Mouse (Mus musculus) forebrain, embryonic 15.5 days (tissue): ENCODE data around the gene Pde6h. TPM values are rescaled to one million over a fixed set of nuclear protein-coding genes. Genes with fewer than 3 reads are reported as not detected.
A peak's percentile ranks its signal among the peaks of the same experiment; 100 is the strongest.

ENCODE experiments used
- ATAC-seq: fragments of 200-750 bp; cut with Nextera tagmentation; replicated peaks from 2 replicates; pipeline ENCODE4 v1.8.0; 2017; ENCODE audit warnings: mild to moderate bottlenecking, moderate TSS enrichment, moderate library complexity
- H3K27ac ChIP-seq: fragments of 300-500 bp; sonication (generic); replicated peaks from 2 replicates; pipeline ENCODE4 v1.5.1; 2015; ENCODE audit warnings: mild to moderate bottlenecking, inconsistent platforms
- H3K27me3 ChIP-seq: fragments of 300-500 bp; sonication (generic); 2 replicates; pipeline ENCODE4 v1.6.1; 2015; ENCODE audit warnings: inconsistent platforms
- H3K36me3 ChIP-seq: fragments of 300-500 bp; sonication (generic); 2 replicates; pipeline ENCODE4 v1.6.1; 2015; ENCODE audit warnings: mild to moderate bottlenecking, inconsistent platforms
- H3K4me1 ChIP-seq: fragments of 300-500 bp; sonication (generic); 2 replicates; pipeline ENCODE4 v1.6.1; 2015; ENCODE audit warnings: inconsistent platforms
- H3K4me2 ChIP-seq: fragments of 300-500 bp; sonication (generic); replicated peaks from 2 replicates; pipeline ENCODE4 v1.6.1; 2015; ENCODE audit warnings: mild to moderate bottlenecking, inconsistent platforms
- H3K4me3 ChIP-seq: fragments of 300-500 bp; sonication (generic); 2 replicates; pipeline ENCODE4 v1.5.1; 2015; ENCODE audit warnings: mild to moderate bottlenecking, inconsistent platforms
- H3K9ac ChIP-seq: fragments of 300-500 bp; sonication (generic); replicated peaks from 2 replicates; pipeline ENCODE4 v1.6.1; 2015; ENCODE audit warnings: mild to moderate bottlenecking, inconsistent platforms
- H3K9me3 ChIP-seq: fragments of 300-500 bp; sonication (generic); 2 replicates; pipeline ENCODE4 v1.6.1; 2016; ENCODE audit warnings: inconsistent platforms
- WGBS: fragments of 180-500 bp; shearing (Covaris S2); methylation state at CpG from one replicate; pipeline ENCODE4 v1.1.7; 2015; ENCODE audit warnings: mixed read lengths; 5-methylcytosine and 5-hydroxymethylcytosine counted together
- polyA plus RNA-seq: library from polyadenylated mRNA; unstranded; fragments of >200 nt; fragmentation: Nextera tagmentation; extraction: Ambion mirVana; gene quantifications from 2 replicates; pipeline ENCODE4 v1.2.1, GENCODE M21; 2015

The Pde6h gene
- polyA plus RNA-seq, 1 experiment from 2014 or later = not detected

DNA sequence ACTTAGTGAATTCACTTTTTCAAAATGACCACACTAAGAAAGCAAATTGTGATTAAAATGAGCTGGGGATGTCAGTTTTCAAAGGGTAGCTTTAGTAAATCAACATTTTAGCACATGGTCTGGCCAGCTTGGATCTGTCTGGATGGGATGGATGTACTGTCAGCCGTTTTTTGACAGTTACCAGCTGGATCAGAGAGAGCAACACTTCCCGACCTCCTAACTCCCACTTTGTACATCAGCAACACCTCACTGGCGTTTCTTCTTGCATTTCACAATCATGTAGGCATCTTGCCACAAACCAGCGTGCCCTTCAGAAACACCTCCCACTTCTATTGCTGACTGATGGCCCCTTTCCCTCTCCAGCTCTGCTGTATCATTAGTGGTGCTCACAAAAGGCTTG, 25.4 kb upstream of the Pde6h start:
- 67% methylated on average over 4 of the region's 4 CpGs for WGBS
- ATAC-seq = no peak

DNA sequence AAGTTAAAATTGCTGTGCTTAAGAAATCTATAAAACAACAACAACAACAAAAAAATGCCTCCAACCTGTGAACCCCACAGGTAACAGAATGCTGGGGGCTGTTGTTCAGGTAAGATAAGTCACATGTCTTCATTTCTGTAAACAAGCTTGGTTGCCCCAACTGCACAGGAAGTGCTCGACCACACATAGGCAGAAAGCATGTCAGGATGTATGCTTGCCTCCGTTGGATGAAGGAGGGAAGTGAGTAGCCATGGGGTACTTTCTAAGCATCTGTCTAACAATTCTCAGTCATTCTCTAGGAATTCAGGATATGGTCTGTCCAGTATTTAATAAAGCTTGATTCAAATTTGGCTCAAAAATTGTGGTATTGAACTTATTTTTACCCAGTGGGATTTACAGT, 24.7 kb upstream of the Pde6h start:
- no peak for ATAC-seq

More for the DNA sequence above, 25.4 kb upstream of the Pde6h start:
- H3K4me3 ChIP-seq = no peak overlapping the region
- H3K9ac ChIP-seq = no peak overlapping the region
- no peaks in the 10 kb centered on the region for H3K27me3 ChIP-seq
- H3K36me3 ChIP-seq = no peaks in the 10 kb centered on the region
- H3K9me3 ChIP-seq = no peaks in the 10 kb centered on the region
- H3K27ac ChIP-seq = no peak overlapping the region
- no peak overlapping the region for H3K4me2 ChIP-seq
- H3K4me1 ChIP-seq = no peaks in the 10 kb centered on the region

DNA sequence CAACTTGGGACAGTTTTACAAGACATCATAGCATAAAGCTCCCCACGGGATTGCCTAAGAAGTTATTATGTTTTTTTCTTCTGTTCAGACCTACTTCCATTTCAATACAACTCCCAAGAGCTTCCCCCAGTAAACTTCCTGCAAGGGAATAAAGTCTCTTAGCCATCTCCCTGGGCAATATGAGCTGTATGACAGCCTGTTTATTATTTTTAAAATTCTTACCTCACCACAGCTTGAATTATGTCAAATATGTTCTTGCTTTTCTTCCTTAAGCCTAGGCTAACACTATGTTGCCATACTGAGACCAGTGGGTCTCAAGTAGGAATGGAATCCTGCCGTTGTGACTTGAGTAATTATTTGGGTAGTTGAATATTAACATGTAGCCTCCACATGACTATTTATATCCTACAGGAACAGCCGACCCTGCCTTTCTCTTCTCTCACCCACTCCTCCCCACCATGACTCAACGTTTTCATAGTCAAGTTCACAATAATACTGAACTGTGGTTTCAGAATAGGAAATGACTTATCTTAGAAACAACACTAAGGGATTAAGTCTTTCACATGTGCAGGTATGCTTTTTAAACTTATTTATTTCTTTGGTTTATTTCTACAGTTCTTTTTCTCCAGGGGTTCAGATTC, 23.1 kb upstream of the Pde6h start:
- Histone ChIP-seq H3K4me2 (no peak overlapping the region), H3K27me3 (no peaks in the 10 kb centered on the region), H3K9me3 (no peaks in the 10 kb centered on the region), H3K36me3 (no peaks in the 10 kb centered on the region), H3K27ac (no peak overlapping the region), H3K4me3 (no peak overlapping the region), H3K4me1 (no peaks in the 10 kb centered on the region), H3K9ac (no peak overlapping the region)
- no peak for ATAC-seq
- 85% methylated on average over 4 of the region's 4 CpGs for WGBS

More for the DNA sequence above, 24.7 kb upstream of the Pde6h start:
- Histone ChIP-seq H3K4me2 (no peak overlapping the region), H3K27me3 (no peaks in the 10 kb centered on the region), H3K27ac (no peak overlapping the region), H3K9me3 (no peaks in the 10 kb centered on the region), H3K4me1 (no peaks in the 10 kb centered on the region), H3K36me3 (no peaks in the 10 kb centered on the region), H3K9ac (no peak overlapping the region), H3K4me3 (no peak overlapping the region)
- WGBS = 93% methylated on average over 2 of the region's 2 CpGs

DNA sequence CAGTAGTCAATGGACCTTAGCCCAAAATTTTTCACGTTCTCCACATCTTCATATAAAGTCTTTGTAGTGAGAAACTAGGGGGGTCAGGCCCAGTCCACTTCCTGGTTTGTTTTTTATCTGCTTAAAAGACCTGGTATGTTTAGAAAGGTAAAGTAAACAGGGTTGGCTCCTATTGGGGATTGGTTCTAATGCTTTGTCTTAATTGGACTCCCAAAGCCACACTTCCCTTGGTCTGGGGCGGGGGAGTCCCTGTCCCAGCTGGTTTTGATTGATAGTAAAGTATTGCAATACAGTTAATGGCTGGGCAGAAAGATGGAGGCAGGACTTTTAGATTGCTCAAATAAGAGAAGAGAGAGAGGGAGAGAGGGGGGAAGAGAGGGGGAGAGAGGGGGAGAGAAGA, 22.6 kb upstream of the Pde6h start:
- no peak for ATAC-seq
- Histone ChIP-seq H3K4me2 (no peak overlapping the region), H3K9ac (no peak overlapping the region), H3K27ac (no peak overlapping the region), H3K4me1 (no peaks in the 10 kb centered on the region), H3K27me3 (no peaks in the 10 kb centered on the region), H3K4me3 (no peak overlapping the region), H3K9me3 (no peaks in the 10 kb centered on the region), H3K36me3 (no peaks in the 10 kb centered on the region)
- 78% methylated on average over 2 of the region's 2 CpGs for WGBS

DNA sequence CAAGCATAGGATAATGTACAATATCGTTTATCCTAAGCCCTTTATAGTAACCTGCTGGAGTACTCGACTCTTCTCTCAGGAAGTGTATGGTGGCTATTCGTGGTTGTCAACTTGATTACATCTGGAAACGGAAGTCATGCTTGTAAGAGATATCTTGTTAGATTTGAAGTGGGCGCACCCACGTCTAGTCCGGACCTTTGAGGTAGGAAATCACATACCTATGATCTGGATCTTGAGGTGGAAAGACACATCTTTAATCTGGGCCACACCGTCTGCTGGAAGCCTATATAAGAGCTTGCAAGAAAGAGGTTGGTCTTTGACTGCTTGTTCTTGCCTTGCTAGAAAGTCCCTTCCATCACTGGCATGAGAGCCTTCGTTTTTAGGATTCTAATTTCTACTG, 21.1 kb upstream of the Pde6h start:
- WGBS = 93% methylated on average over 9 of the region's 9 CpGs
- H3K4me1 ChIP-seq = no peaks in the 10 kb centered on the region
- no peaks in the 10 kb centered on the region for H3K36me3 ChIP-seq
- H3K4me2 ChIP-seq = no peak overlapping the region
- no peak overlapping the region for H3K9ac ChIP-seq
- H3K9me3 ChIP-seq = no peaks in the 10 kb centered on the region
- no peak for ATAC-seq
- H3K27ac ChIP-seq = no peak overlapping the region
- H3K27me3 ChIP-seq = no peaks in the 10 kb centered on the region
- H3K4me3 ChIP-seq = no peak overlapping the region

DNA sequence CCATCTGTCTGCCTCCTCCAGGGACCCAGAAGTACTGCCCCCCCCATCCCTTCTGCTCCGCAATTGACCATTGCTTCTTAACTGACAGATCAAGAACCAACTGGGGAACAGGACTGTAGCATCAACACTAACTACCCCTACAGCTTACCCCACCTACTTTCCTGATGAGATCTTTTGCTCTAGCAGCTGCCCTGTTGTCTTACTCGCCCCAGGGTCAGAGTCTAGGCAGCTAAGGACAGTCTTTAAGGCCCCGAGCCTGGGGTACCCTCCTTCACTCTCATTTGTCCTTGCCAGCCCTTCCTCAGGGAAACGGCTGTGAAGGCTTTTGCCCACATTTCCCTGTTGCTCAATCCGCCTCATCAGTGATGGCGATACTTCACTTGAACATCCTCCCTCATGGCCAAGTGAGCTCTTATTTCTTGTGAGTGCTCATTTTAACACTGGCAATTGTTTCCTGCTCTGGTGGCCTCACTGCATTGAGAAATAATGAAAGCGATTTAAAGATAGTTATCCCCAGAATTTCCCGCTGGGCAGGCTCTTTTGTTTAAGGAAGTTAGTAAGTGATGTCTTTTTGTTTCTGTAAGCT, 19.7 kb upstream of the Pde6h start:
- no peak overlapping the region for H3K27ac ChIP-seq
- H3K36me3 ChIP-seq = no peaks in the 10 kb centered on the region
- no peak overlapping the region for H3K9ac ChIP-seq
- 64% methylated on average over 8 of the region's 8 CpGs for WGBS
- H3K9me3 ChIP-seq = no peaks in the 10 kb centered on the region
- H3K4me2 ChIP-seq = no peak overlapping the region
- H3K4me1 ChIP-seq = no peaks in the 10 kb centered on the region
- H3K27me3 ChIP-seq = no peaks in the 10 kb centered on the region
- ATAC-seq = no peak
- no peak overlapping the region for H3K4me3 ChIP-seq

DNA sequence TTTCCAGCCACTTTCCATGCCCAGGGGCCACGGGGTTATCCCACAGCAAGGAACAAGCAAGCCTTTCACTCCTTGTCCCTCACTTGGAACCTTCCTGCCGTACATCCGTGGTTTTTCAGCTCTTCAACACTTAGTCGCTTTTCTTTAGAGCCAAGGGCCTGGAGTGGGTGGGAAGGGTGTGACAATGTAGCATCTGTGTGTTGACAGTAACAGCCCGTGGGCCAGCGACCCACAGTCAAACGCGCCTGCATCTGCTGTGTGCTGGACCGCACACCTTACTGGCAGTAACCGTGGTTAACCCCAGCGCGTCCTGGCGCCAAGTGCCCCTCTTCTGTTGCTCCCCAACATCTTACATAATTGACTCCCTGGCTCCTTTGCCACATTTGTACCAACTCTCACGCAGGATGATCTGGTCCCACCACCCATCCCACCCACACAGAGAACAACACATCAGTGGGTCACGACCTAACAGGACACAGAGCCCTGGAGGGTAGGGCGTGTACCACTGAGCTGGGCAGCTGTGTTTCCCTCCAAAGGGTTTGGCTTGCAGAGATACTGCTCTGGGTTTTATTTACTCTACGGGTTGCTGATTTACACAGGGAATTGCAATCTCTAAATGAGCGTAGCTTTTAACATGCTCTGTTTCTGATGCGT, 17.2 kb upstream of the Pde6h start:
- Histone ChIP-seq H3K4me1 (0 out of 2 replicates have a peak, but pooled peaks cover 5% of the 10 kb centered on the region), H3K4me2 (no peak overlapping the region), H3K27ac (no peak overlapping the region), H3K9ac (no peak overlapping the region), H3K9me3 (no peaks in the 10 kb centered on the region), H3K27me3 (no peaks in the 10 kb centered on the region), H3K36me3 (no peaks in the 10 kb centered on the region), H3K4me3 (no peak overlapping the region)
- ATAC-seq = no peak
- WGBS = 86% methylated on average over 19 of the region's 19 CpGs

DNA sequence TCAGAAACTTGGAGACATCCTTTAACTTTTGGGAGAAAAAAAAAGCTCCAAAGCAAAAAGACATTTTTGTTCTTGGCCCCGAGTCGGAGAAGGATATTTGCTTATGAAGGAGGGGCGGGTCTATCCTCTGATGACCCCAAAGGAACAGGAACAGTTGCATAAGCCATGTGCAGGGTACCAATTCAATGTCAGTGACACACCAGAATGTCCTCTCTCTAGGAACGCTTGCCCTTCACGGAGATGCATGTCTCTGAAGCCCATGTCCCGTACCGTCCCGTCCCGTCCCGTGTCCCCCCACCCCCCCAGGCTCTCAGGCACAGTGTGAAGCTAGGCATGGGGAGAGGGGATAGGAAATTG, 16.7 kb upstream of the Pde6h start:
- WGBS = 89% methylated on average over 10 of the region's 10 CpGs
- no peak for ATAC-seq
- no peak overlapping the region for H3K27ac ChIP-seq
- H3K4me3 ChIP-seq = no peak overlapping the region
- no peaks in the 10 kb centered on the region for H3K27me3 ChIP-seq
- no peak overlapping the region for H3K9ac ChIP-seq
- no peaks in the 10 kb centered on the region for H3K36me3 ChIP-seq
- H3K9me3 ChIP-seq = no peaks in the 10 kb centered on the region
- no peak overlapping the region for H3K4me2 ChIP-seq
- 0 out of 2 replicates have a peak, but pooled peaks cover 5% of the 10 kb centered on the region for H3K4me1 ChIP-seq

DNA sequence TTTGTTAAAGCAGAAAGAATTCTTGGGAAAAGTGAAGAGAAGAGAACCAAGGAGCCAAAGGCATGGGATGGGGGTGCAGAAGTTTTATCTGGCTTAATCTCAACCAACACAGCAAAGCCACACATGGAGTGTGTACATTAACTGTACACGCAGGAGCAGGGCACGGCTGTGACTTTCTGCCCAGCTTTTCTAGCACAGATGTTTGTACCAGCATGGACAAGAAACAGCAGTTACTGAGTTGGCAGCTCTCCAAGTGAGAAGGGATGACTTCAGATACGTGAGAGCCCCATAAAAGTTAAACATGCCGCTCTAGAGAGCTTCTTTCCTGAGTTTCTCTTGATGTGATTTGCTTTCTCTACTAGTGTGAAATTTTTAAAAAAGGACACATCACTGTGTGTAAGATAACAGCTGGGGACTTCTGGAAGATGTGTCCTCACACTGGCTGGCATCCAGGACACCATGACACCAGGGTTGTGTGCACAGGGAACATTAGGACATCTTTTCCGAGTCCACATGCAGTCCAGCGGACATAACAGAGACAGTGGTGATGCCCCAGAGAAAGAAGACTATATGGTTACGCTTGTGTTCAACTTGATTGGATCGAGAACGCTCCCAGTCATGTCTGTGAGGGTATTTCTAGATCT, 13.3 kb upstream of the Pde6h start:
- Histone ChIP-seq H3K4me3 (no peak overlapping the region), H3K27ac (no peak overlapping the region), H3K9ac (no peak overlapping the region), H3K27me3 (no peaks in the 10 kb centered on the region), H3K4me2 (no peak overlapping the region), H3K9me3 (no peaks in the 10 kb centered on the region), H3K4me1 (peaks cover 13% of the 10 kb centered on the region), H3K36me3 (no peaks in the 10 kb centered on the region)
- 80% methylated on average over 9 of the region's 9 CpGs for WGBS
- ATAC-seq = no peak

DNA sequence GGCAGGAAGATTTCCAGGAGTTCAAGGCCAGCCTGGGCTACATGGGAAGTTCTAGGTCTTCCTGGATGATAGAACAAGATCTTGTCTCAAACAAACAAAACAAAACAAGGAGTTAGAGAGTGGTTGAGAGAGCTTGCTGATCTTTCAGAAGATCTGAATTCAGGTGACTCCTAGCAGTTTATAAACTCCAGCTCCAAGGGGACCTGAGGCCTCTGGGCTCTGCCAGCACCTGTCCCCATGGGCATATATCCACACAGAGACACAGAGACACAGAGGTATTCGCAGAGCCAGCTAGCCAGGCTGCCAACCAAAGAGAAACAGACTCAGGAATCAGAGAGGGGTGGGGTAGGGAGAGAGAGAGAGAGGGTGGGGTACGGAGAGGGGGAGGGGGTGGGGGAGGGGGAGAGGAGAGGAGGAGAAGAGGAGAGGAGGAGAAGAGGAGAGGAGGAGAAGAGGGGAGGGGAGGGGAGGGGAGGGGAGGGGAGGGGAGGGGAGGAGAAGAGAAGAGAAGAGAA, 10.8 kb upstream of the Pde6h start:
- H3K4me2 ChIP-seq = no peak overlapping the region
- peaks cover 13% of the 10 kb centered on the region for H3K4me1 ChIP-seq
- no peaks in the 10 kb centered on the region for H3K27me3 ChIP-seq
- 0 out of 2 replicates have a peak, but pooled peaks have one; percentile 19 for ATAC-seq
- H3K4me3 ChIP-seq = no peak overlapping the region
- H3K9ac ChIP-seq = no peak overlapping the region
- WGBS = 90% methylated on average over 1 of the region's 2 CpGs
- no peaks in the 10 kb centered on the region for H3K36me3 ChIP-seq
- no peak overlapping the region for H3K27ac ChIP-seq
- H3K9me3 ChIP-seq = no peaks in the 10 kb centered on the region

DNA sequence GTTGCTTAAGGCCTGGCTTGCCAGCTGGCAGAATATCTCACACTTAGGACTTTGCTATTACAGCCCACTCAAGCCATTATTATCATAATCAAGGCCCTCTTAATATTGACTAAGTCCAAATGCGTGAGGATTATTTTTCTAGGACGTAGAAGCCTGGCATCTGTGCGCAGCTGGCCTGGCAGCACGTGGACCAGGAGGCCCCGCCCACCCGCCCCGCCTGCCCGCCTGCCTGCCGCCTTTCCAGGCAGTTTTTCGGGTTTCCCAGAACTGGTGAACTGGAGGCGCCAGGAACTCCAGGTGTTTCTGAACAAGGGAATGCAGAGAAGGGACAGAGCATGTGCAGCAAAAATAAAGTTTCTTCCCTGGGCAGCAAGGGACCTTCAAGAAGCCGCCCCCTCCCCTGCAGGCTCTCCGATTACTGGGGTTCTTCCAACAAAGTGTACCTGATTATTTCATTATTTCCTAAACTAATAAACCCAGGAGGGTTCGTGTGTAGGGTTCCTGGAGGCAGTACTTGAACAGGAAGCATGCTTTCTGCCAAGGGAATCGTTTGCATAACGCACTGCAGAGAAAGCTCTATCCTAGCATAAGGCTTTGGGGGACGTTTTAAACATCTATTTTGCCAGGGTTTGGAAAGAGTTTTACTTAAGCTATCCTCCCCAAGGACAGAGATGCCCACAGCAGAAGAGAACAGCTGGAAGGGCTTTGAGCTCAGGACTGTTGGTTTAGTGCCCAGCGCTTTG, 10.1 kb upstream of the Pde6h start:
- ATAC-seq = peak; percentile 84
- Histone ChIP-seq H3K9me3 (no peaks in the 10 kb centered on the region), H3K4me1 (peaks cover 13% of the 10 kb centered on the region), H3K27me3 (no peaks in the 10 kb centered on the region), H3K9ac (no peak overlapping the region), H3K4me3 (peak overlapping the region; percentile 8; the same call in 1 of the 2 replicates), H3K4me2 (peak overlapping the region; percentile 30), H3K27ac (no peak overlapping the region), H3K36me3 (no peaks in the 10 kb centered on the region)
- 21% methylated on average over 18 of the region's 18 CpGs for WGBS

DNA sequence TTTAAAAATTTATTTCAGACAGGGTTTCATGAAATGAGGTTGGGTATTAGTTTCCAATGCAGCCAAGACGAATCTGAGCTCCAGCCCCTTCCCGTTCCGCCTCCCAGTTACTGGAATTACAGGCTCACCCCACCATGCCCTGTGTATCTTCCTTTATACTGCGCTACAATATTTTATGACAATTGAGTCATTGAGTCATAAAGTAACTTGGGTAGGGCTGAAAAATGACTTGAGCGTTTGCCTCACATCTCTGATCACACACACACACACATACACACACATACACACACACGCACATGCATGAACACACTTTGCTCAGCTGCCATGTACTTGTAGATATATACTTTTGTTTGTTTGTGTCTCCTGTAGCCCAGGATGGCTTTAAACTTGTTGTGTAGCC, 9.4 kb upstream of the Pde6h start:
- Histone ChIP-seq H3K27ac (no peak overlapping the region), H3K4me1 (peaks cover 13% of the 10 kb centered on the region), H3K9ac (no peak overlapping the region), H3K27me3 (no peaks in the 10 kb centered on the region), H3K4me3 (no peak overlapping the region), H3K36me3 (no peaks in the 10 kb centered on the region), H3K4me2 (no peak overlapping the region), H3K9me3 (no peaks in the 10 kb centered on the region)
- 96% methylated on average over 6 of the region's 6 CpGs for WGBS
- no peak for ATAC-seq
